Mouse (Mus musculus): ENCODE measurements around the gene Clec4a1. TPM values are rescaled to one million over a fixed set of nuclear protein-coding genes. Genes with fewer than 3 reads are reported as not detected.

Clec4a1 gene
- polyA plus RNA-seq (2012; ENCODE audit: insufficient read depth, insufficient read length, missing spikeins): 6.4 and 8.5 TPM in 2 replicates

DNA sequence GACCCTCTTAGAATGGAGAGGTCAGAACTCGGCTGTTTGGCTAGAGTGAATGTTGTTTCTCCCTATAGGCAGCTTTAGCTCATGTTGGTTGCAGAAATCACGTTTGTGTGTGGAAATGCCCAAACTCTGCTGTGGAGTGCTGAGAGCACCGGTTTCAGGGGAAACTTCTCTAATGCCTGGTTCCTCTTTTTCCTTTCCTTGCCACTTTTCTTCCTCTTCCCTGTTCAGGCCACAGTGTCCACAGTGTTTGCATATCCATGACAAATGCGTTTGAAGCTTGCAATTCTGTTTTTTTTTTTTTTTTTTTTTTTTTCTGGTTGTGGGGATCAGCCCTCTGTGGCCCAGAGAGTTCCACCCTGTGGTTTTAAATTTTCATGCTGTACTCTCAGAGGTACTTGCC is at the start of gene Clec4a1:
TSS of gene Clec4a1 (plus strand) at position 398 of the 400 bp plus-strand sequence.
- Histone ChIP-seq H3K27ac (replicated peaks; ENCODE audit: low read depth, low read length) (peak within 1 kb of the TSS; percentile 88), H3K4me1 (ENCODE audit: control insufficient read depth, insufficient read depth, insufficient read length, low read length) (no peaks in the 10 kb centered on the region), H3K4me3 (ENCODE audit: insufficient read depth, low read depth, low read length) (peak within 1 kb of the TSS; percentile 38)

DNA sequence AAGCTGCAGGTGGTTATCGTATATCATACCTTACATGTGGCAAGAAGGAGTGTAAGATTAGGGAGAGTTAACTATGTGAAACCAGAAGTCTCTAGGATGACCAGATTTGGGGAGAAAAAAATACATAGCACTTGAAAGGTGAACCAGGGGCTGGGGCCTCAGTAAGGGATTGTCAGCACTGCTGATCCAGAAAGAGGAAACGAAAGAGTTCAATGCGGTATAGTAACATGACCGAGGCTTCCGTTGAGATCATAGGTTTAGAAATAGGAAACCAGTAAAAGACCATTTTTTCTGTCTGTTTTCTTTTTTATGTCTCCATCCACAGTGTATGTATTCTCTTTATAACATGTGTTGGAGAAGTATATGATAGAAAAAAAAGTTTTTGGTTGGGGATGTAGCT is 48.8 kb upstream of the Clec4a1 start:
- Histone ChIP-seq H3K4me3 (ENCODE audit: insufficient read depth, low read depth, low read length) (no peak overlapping the region), H3K4me1 (ENCODE audit: control insufficient read depth, insufficient read depth, insufficient read length, low read length) (peaks cover 4% of the 10 kb centered on the region), H3K27ac (replicated peaks; ENCODE audit: low read depth, low read length) (no peak overlapping the region)

DNA sequence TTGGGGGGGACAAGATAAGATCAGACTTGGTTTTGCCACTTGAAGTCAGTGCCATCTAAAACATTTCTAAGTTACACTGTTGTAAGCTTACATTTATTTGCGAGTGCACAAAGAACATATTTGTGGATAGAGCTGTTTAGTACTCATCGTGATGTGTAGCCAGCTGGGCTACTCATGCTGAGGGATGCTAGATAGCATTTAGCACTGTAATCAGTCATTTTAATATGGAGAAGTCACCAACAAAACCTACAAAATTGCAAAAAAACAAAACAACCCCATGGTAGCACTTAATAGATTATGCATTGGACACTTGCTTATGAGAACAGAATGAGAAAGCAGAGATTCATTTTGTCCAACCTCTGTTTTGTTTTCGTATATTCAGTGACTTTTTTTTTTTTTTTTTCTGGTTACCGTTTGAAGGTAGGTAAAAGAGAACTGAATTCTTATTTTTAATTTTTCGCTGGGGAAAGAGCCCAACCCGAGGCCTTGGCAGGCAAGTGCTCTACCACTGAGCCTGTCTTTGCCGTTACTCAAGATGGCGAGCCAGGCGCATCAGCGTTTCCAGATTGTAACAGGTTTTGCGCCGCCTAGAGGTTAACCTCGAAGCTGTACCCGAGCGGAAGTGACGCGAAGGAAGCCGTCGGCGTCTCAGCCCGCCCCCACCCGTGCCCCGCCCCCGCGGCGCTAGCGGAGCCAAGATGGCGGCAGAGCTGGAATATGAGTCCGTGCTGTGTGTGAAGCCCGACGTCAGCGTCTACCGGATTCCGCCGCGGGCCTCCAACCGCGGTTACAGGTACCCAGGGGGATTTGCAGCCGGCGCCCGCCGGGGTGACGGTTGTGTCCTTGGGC is 47.6 kb upstream of the Clec4a1 start, which contains the start of gene Necap1:
TSS of gene Necap1 (plus strand) at position 604 of the 849 bp plus-strand sequence.
- H3K27ac ChIP-seq (replicated peaks; ENCODE audit: low read depth, low read length): peak within 1 kb of the TSS; percentile 60
- H3K4me1 ChIP-seq (ENCODE audit: control insufficient read depth, insufficient read depth, insufficient read length, low read length): peaks cover 4% of the 10 kb centered on the region
- H3K4me3 ChIP-seq (ENCODE audit: insufficient read depth, low read depth, low read length): peak within 1 kb of the TSS; percentile 83

DNA sequence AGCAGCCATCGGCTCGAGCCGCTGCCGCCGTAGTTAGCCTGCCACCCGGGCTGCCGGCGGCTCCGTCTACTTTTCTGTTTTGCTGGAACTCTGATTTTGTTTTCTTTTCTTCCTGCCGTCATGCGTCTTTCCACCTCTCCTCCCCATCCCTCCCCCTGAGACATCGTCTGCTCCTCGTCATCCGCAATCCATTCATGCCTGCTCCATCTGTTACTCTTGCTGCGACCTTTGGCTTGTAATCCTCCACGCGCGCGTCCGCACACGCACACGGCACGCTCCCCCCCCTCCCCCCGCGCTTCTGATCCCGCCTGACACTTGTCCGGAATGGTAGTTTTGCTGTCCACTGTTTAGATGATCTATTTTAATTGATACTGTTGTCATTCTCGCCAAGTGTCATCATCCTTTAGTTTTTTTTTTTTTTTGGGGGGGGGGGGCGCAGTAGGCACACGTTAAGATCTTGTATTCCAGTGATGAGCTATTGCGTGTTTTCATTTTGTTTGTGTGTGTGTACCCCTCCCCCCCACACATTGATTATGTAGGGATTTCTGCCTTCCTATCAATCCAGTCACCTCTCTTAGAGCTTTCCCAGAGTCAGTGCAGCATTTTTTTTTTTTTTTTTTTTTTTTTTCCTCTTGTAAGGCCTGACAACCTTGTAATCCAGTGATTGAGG is 46.8 kb upstream of the Clec4a1 start:
- peaks cover 4% of the 10 kb centered on the region for H3K4me1 ChIP-seq (ENCODE audit: control insufficient read depth, insufficient read depth, insufficient read length, low read length)
- peak overlapping the region; percentile 83 for H3K4me3 ChIP-seq (ENCODE audit: insufficient read depth, low read depth, low read length)

DNA sequence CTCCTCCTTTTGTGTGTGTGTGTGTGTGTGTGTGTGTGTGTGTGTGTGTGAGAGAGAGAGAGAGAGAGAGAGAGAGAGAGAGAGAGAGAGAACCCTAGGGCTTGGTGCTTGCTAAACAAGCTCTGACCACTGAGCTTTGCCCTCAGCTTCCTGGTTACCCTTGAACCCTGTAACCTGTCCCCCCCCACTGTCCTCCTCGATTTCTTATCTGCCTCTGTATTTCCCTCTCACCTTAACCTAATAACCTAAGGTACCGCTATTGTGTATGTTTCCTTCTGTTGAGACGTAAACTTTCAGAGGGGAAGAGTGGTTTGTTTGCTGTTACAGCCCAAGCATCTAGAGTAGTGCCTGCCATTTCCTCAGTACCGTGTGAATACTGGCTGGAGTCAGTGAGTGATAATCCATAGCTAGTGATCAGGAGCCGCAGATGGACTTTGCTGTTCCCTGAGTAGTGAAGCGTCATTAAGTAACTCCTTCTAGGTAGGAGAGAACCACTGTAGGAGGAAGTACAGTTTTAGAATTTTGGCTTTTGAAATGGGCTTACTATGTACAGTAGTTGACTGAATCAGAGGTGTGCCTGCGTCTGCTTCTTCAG is 42.4 kb upstream of the Clec4a1 start:
- H3K4me1 ChIP-seq (ENCODE audit: control insufficient read depth, insufficient read depth, insufficient read length, low read length): peaks cover 4% of the 10 kb centered on the region; the same call in 1 of the 2 replicates
- H3K27ac ChIP-seq (replicated peaks; ENCODE audit: low read depth, low read length): no peak overlapping the region
- H3K4me3 ChIP-seq (ENCODE audit: insufficient read depth, low read depth, low read length): no peak overlapping the region

More for the DNA sequence above, 46.8 kb upstream of the Clec4a1 start:
- H3K27ac ChIP-seq (replicated peaks; ENCODE audit: low read depth, low read length): peak overlapping the region; percentile 60

DNA sequence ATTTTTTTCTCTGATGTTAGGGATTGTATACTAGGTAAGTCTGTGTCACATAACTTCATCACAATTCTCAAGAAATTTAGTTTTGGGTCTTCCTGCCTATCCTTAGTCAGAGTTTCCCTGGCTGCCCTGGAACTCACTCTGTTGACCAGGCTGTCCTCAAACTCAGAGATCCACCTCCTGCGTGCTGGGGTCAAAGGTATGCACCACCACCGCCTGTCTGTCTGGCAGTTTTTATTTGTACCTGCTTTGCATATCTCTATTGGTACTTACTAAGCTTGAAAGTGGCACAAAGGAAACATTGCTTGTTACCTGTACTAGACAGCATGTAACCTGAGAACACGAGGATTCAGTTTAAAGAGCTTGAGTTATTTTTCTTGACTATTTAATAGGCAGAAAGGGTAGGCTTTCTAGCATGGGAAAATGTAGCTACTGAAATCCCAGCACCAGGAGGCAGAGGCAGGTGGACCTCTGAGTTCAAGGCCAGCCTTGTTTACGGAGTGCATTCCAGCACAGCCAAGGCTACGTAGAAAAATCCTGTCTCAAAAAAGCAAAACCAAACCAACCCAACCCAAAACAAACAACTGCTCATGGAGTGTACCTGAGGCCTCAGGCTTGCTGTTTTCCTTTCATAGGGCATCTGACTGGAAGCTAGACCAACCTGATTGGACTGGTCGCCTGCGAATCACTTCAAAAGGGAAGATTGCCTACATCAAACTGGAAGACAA is 41.7 kb upstream of the Clec4a1 start:
- Histone ChIP-seq H3K4me3 (ENCODE audit: insufficient read depth, low read depth, low read length) (no peak overlapping the region), H3K4me1 (ENCODE audit: control insufficient read depth, insufficient read depth, insufficient read length, low read length) (peaks cover 4% of the 10 kb centered on the region; the same call in 1 of the 2 replicates), H3K27ac (replicated peaks; ENCODE audit: low read depth, low read length) (no peak overlapping the region)

DNA sequence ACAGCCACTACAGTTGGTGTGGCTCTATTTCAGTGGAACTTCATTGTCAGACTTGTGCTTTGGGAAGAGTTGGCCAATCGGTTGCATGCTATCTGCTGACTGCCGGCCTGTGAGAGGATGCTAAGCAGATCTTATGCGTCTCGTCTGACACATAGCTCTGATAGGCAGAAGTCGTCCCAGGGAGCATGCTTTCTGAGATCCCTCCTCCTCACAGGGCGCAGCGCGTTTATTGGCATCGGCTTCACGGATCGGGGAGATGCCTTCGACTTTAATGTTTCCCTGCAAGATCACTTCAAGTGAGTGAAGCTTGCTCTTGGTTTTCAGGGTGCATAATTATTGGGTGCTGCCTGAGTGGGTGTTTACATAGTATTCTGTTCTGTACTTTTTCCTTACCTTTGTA is 40.4 kb upstream of the Clec4a1 start:
- no peak overlapping the region for H3K27ac ChIP-seq (replicated peaks; ENCODE audit: low read depth, low read length)
- H3K4me3 ChIP-seq (ENCODE audit: insufficient read depth, low read depth, low read length): no peak overlapping the region
- H3K4me1 ChIP-seq (ENCODE audit: control insufficient read depth, insufficient read depth, insufficient read length, low read length): no peaks in the 10 kb centered on the region

DNA sequence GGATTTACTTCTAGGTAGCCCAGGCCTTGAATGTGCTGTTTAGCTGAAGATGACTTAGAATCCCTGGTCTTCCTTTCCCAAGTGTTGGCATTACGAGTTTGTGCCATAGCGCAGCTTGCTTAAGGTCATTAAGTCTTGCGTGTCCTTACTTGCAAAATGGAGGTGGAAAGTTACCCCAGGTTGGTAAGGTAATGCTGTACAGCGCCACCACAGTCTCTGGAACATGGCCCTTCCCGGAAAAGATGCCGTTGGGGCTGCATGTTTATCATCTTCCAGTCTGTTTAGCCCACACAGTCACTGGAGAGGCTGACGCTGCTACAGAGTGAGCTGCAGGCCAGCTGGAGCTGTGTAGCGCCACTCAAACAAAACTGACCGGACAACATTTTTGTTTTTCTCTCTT is 38.0 kb upstream of the Clec4a1 start:
- Histone ChIP-seq H3K4me1 (ENCODE audit: control insufficient read depth, insufficient read depth, insufficient read length, low read length) (no peaks in the 10 kb centered on the region), H3K4me3 (ENCODE audit: insufficient read depth, low read depth, low read length) (no peak overlapping the region), H3K27ac (replicated peaks; ENCODE audit: low read depth, low read length) (no peak overlapping the region)

DNA sequence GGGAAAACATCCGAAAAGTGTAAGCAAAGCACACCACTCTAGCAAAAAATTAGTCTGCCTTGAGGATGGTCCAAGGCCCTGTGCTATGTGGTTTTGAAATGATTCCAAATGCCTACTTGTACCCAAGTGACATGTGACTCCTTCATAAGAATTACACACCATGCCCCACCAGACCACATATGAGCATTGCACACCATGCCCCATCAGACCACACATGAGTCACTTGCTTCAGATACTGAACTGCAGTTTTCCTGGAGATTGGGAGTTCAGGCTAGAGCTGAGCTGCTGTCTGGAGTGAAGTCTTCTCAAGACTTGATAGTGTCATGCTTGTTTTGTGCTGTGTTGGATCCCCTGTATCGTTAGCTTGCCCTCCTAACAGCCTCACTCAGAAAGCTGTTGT is 32.0 kb upstream of the Clec4a1 start:
- H3K4me1 ChIP-seq (ENCODE audit: control insufficient read depth, insufficient read depth, insufficient read length, low read length): no peaks in the 10 kb centered on the region
- no peak overlapping the region for H3K4me3 ChIP-seq (ENCODE audit: insufficient read depth, low read depth, low read length)
- no peak overlapping the region for H3K27ac ChIP-seq (replicated peaks; ENCODE audit: low read depth, low read length)

DNA sequence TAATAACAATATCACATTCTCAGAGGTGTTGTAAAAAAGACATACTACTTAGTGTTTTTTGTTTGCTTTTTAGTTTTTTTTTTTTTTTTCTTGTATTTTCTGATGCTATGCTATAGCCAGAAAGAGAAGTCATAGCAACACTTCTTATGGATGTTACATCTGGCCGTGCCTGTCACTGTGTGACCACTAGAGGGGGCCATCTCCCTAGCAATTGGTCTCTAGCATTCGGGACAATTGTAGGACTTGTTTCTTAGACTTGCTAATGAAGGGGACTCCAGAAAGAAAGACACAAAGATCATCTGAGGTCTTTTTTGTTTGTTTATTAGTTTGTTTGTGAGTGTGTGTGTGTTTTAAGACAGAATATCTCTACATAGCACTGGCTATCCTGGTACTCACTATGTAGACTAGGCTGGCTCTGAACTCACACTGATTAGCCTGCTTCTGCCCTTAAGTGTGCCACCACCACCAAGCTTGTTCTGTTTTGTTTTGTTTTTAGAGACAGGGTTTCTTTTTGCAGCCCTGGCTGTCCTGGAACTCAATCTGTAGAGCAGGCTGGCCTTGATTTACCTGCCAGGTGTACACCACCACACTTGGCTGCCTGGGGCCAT is 29.1 kb upstream of the Clec4a1 start:
- no peak overlapping the region for H3K4me3 ChIP-seq (ENCODE audit: insufficient read depth, low read depth, low read length)
- no peaks in the 10 kb centered on the region for H3K4me1 ChIP-seq (ENCODE audit: control insufficient read depth, insufficient read depth, insufficient read length, low read length)
- H3K27ac ChIP-seq (replicated peaks; ENCODE audit: low read depth, low read length): no peak overlapping the region

DNA sequence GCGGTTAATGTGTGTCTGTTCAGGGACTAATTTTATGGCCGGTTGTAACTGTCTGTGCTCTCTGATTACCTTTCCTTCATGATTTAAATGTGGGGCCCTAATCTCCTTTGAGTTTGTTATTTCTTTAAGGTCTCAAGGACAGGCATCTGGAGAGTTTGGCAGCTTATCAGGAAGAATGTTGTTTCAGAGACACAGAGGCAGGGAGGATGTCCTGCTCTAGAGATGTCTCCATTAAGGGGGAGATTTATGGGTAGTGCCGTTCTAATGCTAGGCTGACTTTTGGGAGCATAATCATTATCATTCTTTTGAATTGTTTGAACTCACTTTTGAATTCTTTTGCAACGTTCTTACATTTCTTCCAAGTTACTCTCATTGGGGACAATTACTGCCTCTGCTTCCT is 1.7 kb upstream of the Clec4a1 start:
- H3K4me1 ChIP-seq (ENCODE audit: control insufficient read depth, insufficient read depth, insufficient read length, low read length): no peaks in the 10 kb centered on the region

DNA sequence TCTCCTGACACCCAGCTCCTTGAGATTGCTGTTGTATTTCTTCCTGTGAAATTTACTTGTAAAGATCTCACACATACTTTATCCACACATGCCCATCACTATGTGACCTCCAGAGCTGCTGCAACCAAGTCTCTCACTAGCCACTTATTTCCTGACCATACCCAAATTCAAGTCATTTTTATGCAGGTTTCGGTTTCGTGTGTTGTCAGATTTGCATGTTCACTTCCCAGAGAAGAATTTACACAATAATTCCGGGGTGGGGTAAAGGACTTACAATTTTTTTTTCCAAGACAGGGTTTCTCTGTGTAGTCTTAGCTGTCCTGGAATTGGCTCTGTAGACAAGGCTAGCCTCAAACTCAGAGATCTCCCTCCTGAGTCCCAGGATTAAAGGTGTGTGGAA is 13.2 kb downstream of the Clec4a1 start:
- Histone ChIP-seq H3K4me1 (ENCODE audit: control insufficient read depth, insufficient read depth, insufficient read length, low read length) (no peaks in the 10 kb centered on the region), H3K4me3 (ENCODE audit: insufficient read depth, low read depth, low read length) (no peak overlapping the region), H3K27ac (replicated peaks; ENCODE audit: low read depth, low read length) (no peak overlapping the region)

More for the DNA sequence above, 1.7 kb upstream of the Clec4a1 start:
- H3K4me3 ChIP-seq (ENCODE audit: insufficient read depth, low read depth, low read length): no peak overlapping the region
- no peak overlapping the region for H3K27ac ChIP-seq (replicated peaks; ENCODE audit: low read depth, low read length)

DNA sequence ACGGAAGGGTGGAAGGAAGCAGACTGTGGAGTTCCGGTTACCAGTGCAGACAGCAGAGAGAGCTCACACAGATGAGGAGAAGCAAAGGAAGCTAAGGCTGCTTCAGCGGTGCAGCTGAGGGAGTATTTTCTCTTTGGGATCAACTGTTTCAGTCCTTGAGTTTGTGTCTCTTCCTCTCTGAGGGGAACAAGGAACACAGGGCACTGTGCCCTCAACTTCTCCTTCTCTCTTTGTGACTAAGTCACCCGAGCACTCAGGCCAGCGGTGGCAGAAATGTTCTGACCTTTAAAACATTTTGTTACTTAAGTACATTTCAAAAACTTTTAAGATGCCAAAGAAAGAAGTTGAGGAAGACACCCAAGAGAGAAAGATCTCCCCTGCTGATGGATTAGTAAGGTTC is 18.0 kb downstream of the Clec4a1 start:
- no peaks in the 10 kb centered on the region for H3K4me1 ChIP-seq (ENCODE audit: control insufficient read depth, insufficient read depth, insufficient read length, low read length)
- H3K27ac ChIP-seq (replicated peaks; ENCODE audit: low read depth, low read length): peak overlapping the region; percentile 23; the same call in 1 of the 2 replicates
- no peak overlapping the region for H3K4me3 ChIP-seq (ENCODE audit: insufficient read depth, low read depth, low read length)

DNA sequence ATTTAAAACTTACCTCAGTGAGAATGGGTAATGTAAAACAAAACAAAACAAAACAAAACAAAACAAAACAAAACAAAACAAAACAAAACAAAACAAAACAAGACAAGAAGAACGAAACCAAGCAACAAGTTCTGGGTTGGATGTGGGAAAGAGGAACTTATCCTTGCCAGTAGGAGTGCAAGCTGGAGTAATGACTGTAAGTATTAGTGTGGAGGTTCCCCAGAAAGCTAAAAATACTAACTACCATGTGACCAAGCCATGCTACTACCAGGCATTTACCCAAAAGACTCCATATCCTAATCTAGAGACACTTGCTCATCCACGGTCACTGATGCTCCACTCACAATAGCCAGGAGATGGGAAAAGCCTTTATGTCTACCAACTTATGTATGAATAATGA is 25.1 kb downstream of the Clec4a1 start:
- Histone ChIP-seq H3K27ac (replicated peaks; ENCODE audit: low read depth, low read length) (no peak overlapping the region), H3K4me3 (ENCODE audit: insufficient read depth, low read depth, low read length) (no peak overlapping the region), H3K4me1 (ENCODE audit: control insufficient read depth, insufficient read depth, insufficient read length, low read length) (no peaks in the 10 kb centered on the region)
